Mouse (Mus musculus): ENCODE data around the gene Eml1.

Gene Eml1

GRCm38 (mm10) chr12:108373611-108374010 is 2.9 kb downstream of the Eml1 start:
- DNase-seq (ENCODE audit: low spot score in 2 of 2): no peak

- DNase-seq (ENCODE audit: low spot score in 2 of 2): no peak
Observed at GRCm38 (mm10) chr12:108374689-108375088, 3.9 kb downstream of the Eml1 start.

- no peak for DNase-seq (ENCODE audit: low spot score in 2 of 2)
Observed at GRCm38 (mm10) chr12:108378379-108379133, 7.8 kb downstream of the Eml1 start.

DNA sequence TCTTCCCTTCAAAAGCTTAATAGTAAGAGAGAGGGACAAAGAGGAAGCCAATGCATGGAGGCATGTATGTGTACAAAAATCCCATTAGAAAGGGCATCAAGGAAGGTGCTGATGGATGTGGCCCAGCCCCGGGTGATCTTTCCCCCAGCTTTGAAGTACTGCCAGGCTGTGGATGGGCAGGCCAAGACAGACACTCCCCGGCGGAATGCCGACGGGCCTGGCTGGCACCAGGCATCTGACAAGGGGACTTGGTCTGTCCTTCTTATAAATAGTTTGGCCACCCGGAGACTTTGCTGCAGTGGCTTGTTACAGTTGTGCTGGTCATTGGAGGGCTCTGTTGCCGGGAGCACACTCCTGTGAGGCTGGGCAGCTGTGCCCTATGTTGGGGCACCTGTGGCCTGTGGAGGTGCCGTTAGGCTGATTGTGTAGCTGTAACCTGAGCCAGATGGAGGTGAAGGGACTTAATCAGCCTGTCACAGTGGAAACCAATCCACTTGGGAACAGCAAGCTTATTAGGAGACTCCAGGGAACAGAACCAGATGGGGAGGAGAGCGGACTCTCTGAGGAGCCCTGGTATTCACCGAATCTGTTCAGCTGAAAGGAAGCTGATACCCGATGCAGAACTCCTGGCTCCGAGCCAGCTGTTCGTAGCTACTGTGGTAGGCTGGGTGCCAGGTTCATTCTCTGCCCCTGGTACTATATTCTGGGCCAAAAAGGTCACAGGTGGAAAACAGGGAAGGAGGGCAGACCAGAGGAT is 15.9 kb downstream of the Eml1 start:
- no peak for DNase-seq (ENCODE audit: low spot score in 2 of 2)

- DNase-seq (ENCODE audit: low spot score in 2 of 2): no peak
Observed at GRCm38 (mm10) chr12:108389718-108390117, 19.0 kb downstream of the Eml1 start.

GRCm38 (mm10) chr12:108392254-108393044 is 21.7 kb downstream of the Eml1 start:
- DNase-seq (ENCODE audit: low spot score in 2 of 2): no peak

DNA sequence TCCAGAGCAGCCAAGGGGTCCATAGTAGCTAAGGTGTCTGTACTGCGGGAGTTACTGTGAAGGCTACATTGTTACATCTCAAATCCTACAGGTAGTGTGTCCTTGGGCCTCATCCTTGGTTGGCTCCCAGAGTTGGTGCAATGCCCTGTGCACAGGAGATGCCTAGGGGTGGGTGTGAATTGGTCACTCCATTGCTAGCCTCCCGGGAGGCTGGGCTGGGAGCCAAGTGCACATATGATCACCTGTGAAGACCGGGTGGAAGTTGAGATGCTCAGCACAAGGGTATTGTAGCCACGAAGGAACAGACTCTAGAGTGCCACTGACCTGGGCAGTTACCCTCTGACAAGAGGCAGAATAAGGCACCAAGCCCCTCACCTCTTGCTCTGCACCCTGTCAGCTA is 22.3 kb downstream of the Eml1 start:
- no peak for DNase-seq (ENCODE audit: low spot score in 2 of 2)

GRCm38 (mm10) chr12:108393637-108394036 is 22.9 kb downstream of the Eml1 start:
- DNase-seq (ENCODE audit: low spot score in 2 of 2): no peak

GRCm38 (mm10) chr12:108394534-108395284 is 24.0 kb downstream of the Eml1 start:
- DNase-seq (ENCODE audit: low spot score in 2 of 2): no peak

GRCm38 (mm10) chr12:108395285-108395660 is 24.5 kb downstream of the Eml1 start:
- DNase-seq (ENCODE audit: low spot score in 2 of 2): no peak

GRCm38 (mm10) chr12:108396081-108396947 is 25.6 kb downstream of the Eml1 start:
- DNase-seq (ENCODE audit: low spot score in 2 of 2): peak; percentile 43 to 53

DNA sequence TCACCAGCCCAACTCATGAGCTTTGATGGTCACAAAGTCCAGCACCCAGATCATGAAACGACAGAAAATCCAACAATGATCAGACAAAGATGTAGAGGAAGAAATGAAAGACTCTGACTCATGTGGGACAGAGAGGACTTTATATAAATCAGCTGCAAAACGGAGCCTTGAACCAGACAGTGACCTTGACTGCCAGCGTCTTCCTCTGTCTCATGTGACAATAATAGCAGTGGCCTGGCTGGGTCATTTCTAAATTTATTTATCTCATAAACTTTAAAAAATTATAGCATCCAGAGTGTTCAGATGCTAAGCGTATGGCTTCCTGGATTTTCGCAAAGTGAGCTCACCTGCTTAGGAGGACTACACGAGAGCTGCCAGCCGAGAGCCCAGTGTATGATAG is 27.9 kb downstream of the Eml1 start:
- DNase-seq (ENCODE audit: low spot score in 2 of 2): no peak

GRCm38 (mm10) chr12:108399191-108399590 is 28.4 kb downstream of the Eml1 start:
- DNase-seq (ENCODE audit: low spot score in 2 of 2): no peak

- no peak for DNase-seq (ENCODE audit: low spot score in 2 of 2)
Observed at GRCm38 (mm10) chr12:108400951-108401350, 30.2 kb downstream of the Eml1 start.

DNA sequence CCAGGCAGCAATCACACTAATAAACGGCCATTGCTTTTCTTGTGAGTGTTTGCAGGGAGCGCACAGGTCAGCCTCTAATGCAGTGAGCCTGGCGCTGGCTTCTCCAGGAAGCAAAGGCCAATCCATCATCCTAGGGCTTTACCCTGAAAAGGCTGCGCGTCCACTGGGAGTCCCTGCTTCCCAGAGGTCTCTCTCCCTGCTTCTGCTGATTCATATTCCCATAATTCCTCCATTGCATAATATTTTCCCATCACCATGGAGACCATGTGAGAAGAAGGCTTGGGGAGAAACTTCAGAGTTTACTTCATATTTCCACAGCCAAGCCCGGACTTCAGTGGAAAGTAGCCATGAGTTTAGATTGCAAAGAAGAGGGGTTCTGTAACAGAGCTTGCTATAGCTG is 33.2 kb downstream of the Eml1 start:
- no peak for DNase-seq (ENCODE audit: low spot score in 2 of 2)

DNA sequence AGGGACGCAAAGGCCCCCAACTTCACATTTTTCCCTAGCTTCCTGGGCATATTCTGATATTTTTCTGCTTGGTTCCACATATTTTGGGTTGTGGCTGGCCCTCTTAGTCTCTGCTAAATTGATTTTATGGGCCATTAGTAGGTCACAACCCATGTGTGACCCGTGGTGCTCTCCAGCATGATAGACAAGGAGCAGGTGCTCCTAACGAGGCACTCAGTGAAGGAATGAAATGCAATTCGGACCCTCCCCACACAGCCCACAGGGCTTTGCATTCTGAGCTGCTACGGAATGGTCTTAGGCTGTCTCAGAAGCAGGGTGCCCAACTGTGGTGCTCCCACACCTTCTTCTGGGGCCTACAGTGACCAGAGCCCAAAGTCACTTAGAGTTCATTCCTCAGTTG is 38.3 kb downstream of the Eml1 start:
- no peak for DNase-seq (ENCODE audit: low spot score in 2 of 2)

DNA sequence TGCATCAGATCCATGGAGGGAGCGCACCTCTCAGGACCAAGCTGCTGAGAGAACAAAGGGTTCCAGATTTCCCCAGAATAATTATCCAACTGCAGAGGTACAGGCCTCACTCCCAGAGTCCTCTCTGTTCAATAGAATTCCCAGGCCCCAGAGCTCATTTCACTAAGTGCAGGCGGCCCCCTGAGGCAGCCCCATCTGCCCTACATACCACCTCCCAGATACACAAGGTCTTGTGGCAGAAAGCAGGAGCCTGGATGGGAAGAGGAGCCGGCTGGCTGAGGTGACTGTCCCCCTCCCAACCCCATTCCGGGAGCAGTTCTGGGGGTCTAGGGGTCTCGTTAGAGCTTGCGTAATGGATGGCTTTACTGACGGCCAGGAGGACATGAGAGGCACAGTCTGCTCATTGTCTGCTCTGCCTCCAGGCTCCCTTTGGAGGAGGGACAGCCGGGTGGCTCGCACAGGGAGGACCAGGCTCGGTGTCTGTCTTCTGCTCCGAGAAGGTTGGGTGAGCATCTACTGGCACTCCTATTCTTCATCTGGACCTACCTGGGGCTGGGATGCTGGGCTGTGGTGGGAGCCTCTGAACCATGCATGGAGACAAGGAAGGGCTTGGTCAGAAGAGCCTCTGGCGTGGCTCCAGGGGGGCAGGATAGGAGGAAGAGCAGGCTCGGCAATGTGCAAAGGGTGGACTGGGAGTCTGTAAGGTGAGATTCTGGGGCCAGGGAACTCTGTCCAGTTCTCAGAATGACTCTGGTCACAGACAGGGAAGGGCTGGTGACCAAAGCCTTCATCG is 39.9 kb downstream of the Eml1 start:
- DNase-seq (ENCODE audit: low spot score in 2 of 2): no peak

DNA sequence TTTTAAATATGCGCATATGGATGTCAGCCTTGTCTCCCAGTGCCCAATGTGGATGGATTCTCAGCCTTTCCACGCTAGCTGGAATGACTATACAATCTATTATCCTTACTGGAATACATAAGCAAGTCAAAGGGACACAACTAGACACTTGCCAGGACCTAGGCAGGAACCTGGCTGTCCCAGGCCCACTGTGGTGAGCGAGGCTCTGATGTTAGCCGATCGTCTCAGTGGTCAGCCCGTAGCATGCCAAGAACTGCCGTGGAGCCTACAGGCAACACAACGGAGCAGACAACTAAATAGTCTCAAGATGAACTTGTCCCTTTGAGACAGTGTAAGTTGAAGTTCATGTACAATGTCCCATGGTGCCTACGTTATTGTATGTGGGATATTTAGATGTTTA is 44.2 kb downstream of the Eml1 start:
- no peak for DNase-seq (ENCODE audit: low spot score in 2 of 2)

DNA sequence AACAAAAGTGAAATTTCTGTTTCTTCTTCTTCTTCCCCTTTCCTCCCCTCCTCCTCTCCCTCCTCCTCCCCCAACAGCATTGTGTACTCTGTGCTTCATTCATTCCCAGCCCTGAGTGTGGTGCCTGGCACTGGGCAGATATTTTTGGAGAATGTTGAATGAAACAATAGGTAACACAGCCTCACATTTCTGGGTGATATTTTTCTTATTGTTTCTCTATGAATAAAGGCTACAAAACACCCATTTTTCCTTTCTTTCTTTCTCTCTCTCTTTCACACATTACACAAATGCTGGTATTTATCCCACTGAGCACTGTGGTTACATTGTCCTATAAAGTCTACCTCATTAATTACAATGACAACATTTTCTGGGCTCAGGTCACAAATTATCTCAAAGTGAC is 48.8 kb downstream of the Eml1 start:
- DNase-seq (ENCODE audit: low spot score in 2 of 2): no peak

DNA sequence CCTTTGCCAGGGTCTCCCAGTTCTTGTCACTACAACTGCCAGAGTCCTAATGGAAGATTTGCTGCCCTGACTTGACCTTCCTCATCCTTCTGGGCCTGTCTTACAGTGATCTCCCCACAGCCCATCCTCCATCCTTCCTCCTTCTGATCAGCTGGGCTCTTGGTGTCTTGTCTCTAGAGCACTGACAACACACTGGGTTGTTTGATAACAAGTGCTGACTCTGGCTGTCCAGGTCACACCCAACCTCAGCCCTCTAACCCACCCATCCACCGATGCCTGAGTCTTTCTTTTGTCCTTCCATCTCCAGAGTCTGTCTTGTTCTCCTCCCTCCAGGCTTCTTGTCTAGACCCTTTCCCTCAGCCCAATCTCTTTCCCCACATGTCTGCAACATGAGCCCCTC is 50.7 kb downstream of the Eml1 start:
- no peak for DNase-seq (ENCODE audit: low spot score in 2 of 2)

All from frontal cortex, postnatal 14 days (tissue).